Mouse (Mus musculus) liver, embryonic 14.5 days (tissue): ENCODE data around the gene Syt8. TPM values are rescaled to one million over a fixed set of nuclear protein-coding genes. Genes with fewer than 3 reads are reported as not detected.

Experiments
- ATAC-seq: fragments of 200-750 bp; cut with Nextera tagmentation; 2 replicates; pipeline ENCODE4 v1.8.0; 2017; ENCODE audit warnings: moderate number of reproducible peaks, mild to moderate bottlenecking, moderate library complexity; ENCODE audit not compliant: insufficient read depth
- DNase-seq, 3 experiments: peaks; one replicate each; pipeline ENCODE4 v3.0.0-alpha.2; 2012 to 2013; ENCODE audit warnings: low read depth in 3 of 3, low spot score in 3 of 3
- H3K27ac ChIP-seq: fragments of 300-500 bp; sonication (generic); 2 replicates; pipeline ENCODE4 v1.5.1; 2014; ENCODE audit warnings: moderate library complexity, mild to moderate bottlenecking, control low read depth, inconsistent platforms
- H3K27me3 ChIP-seq: fragments of 300-500 bp; sonication (generic); 2 replicates; pipeline ENCODE4 v1.6.1; 2014; ENCODE audit warnings: mild to moderate bottlenecking, low read length, moderate library complexity; ENCODE audit not compliant: control insufficient read depth, insufficient read depth
- H3K36me3 ChIP-seq: fragments of 300-500 bp; sonication (generic); replicated peaks from 2 replicates; pipeline ENCODE4 v1.6.1; 2014; ENCODE audit warnings: low read depth; ENCODE audit not compliant: control insufficient read depth, insufficient read depth
- H3K4me1 ChIP-seq, 2 experiments: fragments of 200-500 bp in 1 of 2; fragments of 300-500 bp in 1 of 2; sonication (generic) in 1 of 2; replicated peaks; 2 replicates each; pipeline ENCODE4 v1.6.1; 2012 to 2014; ENCODE audit warnings: antibody characterized with exemption in 1 of 2, inconsistent platforms in 1 of 2, low read length in 1 of 2; ENCODE audit not compliant: control insufficient read depth in 2 of 2, insufficient read depth in 2 of 2
- H3K4me2 ChIP-seq: fragments of 300-500 bp; sonication (generic); 2 replicates; pipeline ENCODE4 v1.6.1; 2014; ENCODE audit warnings: low read depth, mild to moderate bottlenecking, control low read depth, moderate library complexity
- H3K4me3 ChIP-seq, 2 experiments: fragments of 200-500 bp in 1 of 2; fragments of 300-500 bp in 1 of 2; sonication (generic) in 1 of 2; 2 replicates each; pipeline ENCODE4 v1.5.1; 2012 to 2014; ENCODE audit warnings: low read depth in 2 of 2, low read length in 2 of 2, mild to moderate bottlenecking in 2 of 2, control low read depth in 1 of 2, inconsistent platforms in 1 of 2, moderate library complexity in 1 of 2; ENCODE audit not compliant: insufficient read depth in 1 of 2
- H3K9ac ChIP-seq: fragments of 300-500 bp; sonication (generic); replicated peaks from 2 replicates; pipeline ENCODE4 v1.6.1; 2014; ENCODE audit warnings: mild to moderate bottlenecking, control low read depth, moderate library complexity
- H3K9me3 ChIP-seq: fragments of 300-500 bp; sonication (generic); 2 replicates; pipeline ENCODE4 v1.6.1; 2016; ENCODE audit warnings: low read length, mixed read lengths; ENCODE audit not compliant: control insufficient read depth
- CTCF ChIP-seq: IDR thresholded peaks from 2 replicates; pipeline ENCODE4 v1.5.1; 2016; ENCODE audit warnings: antibody characterized with exemption, low read depth, control low read depth
- EP300 ChIP-seq: IDR thresholded peaks from 2 replicates; pipeline ENCODE4 v1.6.1; 2016; ENCODE audit warnings: antibody characterized with exemption, low read depth
- WGBS: fragments of 180-500 bp; shearing (Covaris S2); extraction: QIAGEN DNeasy Blood & Tissue Kit; methylation state at CpG from one replicate; pipeline ENCODE4 v1.1.7; 2014; ENCODE audit not compliant: insufficient replicate concordance; 5-methylcytosine and 5-hydroxymethylcytosine counted together
- polyA plus RNA-seq, 2 experiments: library from polyadenylated mRNA; depleted of rRNA in 1 of 2; stranded (reverse) in 1 of 2; unstranded in 1 of 2; fragments of >200 nt; fragmentation: Nextera tagmentation in 1 of 2; extraction: Ambion mirVana in 1 of 2; gene quantifications; 2 replicates each; pipeline versions ENCODE4 v1.2.1 to v1.2.3; 2012 to 2014

Syt8 gene
- polyA plus RNA-seq (2012; rRNA removed) (0.03 and 0.57 TPM in 2 replicates), polyA plus RNA-seq (2014; fragmentation: Nextera tagmentation; extraction: Ambion mirVana) (not detected in 2 replicates)

GRCm38 (mm10) chr7:142434137-142434865 lies at the start of gene Syt8:
TSS of gene Syt8 (plus strand) at chr7:142434850.
- H3K36me3 ChIP-seq = no peaks in the 10 kb centered on the region
- H3K27ac ChIP-seq = no peak within 1 kb of the TSS
- TF ChIP-seq CTCF (no peak), EP300 (no peak)
- no peak within 1 kb of the TSS for H3K4me2 ChIP-seq
- H3K9ac ChIP-seq = no peak within 1 kb of the TSS
- no peaks in the 10 kb centered on the region for H3K9me3 ChIP-seq
- H3K4me1 ChIP-seq = peaks cover 0 to 3% of the 10 kb centered on the region in 2 experiments; a peak in 1 of 4 replicates
- no peak within 1 kb of the TSS for H3K4me3 ChIP-seq
- no peaks in the 10 kb centered on the region; the same call in 1 of the 2 replicates for H3K27me3 ChIP-seq
- WGBS = 55% methylated on average over 10 of the region's 10 CpGs
- DNase-seq = no peak
- ATAC-seq = no peak

GRCm38 (mm10) chr7:142385742-142386403 lies 48.8 kb upstream of the Syt8 start:
- Histone ChIP-seq H3K4me2 (peak overlapping the region; percentile 95), H3K4me3 (peak overlapping the region; percentile 60 to 85), H3K27me3 (no peaks in the 10 kb centered on the region), H3K27ac (peak overlapping the region; percentile 29), H3K9ac (peak overlapping the region; percentile 68), H3K4me1 (peaks cover 28 to 46% of the 10 kb centered on the region in 2 experiments), H3K36me3 (peaks cover 48% of the 10 kb centered on the region), H3K9me3 (no peaks in the 10 kb centered on the region)
- no peak for TF ChIP-seq CTCF
- TF ChIP-seq EP300 = no peak
- ATAC-seq (no peak), DNase-seq (no peak)
- 77% methylated on average over 3 of the region's 3 CpGs for WGBS

GRCm38 (mm10) chr7:142386621-142387201 lies 47.9 kb upstream of the Syt8 start:
- Histone ChIP-seq H3K9me3 (no peaks in the 10 kb centered on the region), H3K9ac (peak overlapping the region; percentile 68), H3K36me3 (peaks cover 39% of the 10 kb centered on the region), H3K4me3 (peak overlapping the region; percentile 60 to 85), H3K4me1 (peaks cover 33 to 45% of the 10 kb centered on the region in 2 experiments), H3K4me2 (peak overlapping the region; percentile 95), H3K27ac (peak overlapping the region; percentile 39), H3K27me3 (no peaks in the 10 kb centered on the region)
- ATAC-seq = peak; percentile 56
- peak in 1 of 3 experiments; percentile 40 for DNase-seq
- WGBS = 37% methylated on average over 6 of the region's 6 CpGs
- TF ChIP-seq EP300 (no peak), CTCF (no peak)

DNA sequence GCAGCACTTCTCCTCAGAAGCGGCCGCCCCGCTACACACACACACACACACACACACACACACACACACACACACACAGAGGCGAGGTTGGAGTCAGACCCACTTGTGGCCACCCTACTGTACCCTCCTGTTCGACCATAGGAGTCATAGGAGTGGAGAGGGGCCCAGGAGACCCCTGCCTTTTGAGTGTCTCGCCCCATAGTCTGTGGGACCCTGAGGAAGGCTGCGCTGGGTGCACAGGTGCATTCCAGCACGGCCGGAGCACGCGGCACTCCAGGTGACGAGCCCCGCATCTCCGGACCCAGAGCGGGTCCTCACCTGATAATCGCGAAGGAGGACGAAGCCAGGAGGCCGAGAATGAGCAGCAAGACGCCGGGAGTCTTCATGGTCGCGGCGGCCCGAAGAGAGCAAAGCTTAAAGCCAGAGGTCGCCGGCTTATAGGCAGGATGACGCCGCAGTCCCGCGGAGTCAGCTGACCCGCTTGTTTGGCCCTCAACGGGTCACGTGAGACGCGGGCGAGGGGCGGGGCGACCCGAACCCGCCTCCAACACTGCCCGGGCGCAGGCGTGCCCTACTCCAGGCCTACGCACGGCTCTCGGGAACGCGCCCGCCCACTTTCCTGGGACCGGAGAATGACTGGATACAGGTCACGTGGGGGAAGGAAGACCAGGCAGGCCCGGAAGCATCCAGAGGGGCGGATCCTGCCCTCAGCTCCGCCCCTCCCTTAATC lies 47.1 kb upstream of the Syt8 start, which contains the start of gene Ctsd:
TSS of gene Ctsd (minus strand) at position 620 of the 730 bp plus-strand sequence.
- Histone ChIP-seq H3K4me3 (peak within 1 kb of the TSS; percentile 60 to 85), H3K36me3 (peaks cover 31% of the 10 kb centered on the region), H3K9me3 (no peaks in the 10 kb centered on the region), H3K4me2 (peak within 1 kb of the TSS; percentile 95), H3K4me1 (peaks cover 36 to 45% of the 10 kb centered on the region in 2 experiments), H3K9ac (peak within 1 kb of the TSS; percentile 68), H3K27me3 (no peaks in the 10 kb centered on the region), H3K27ac (peak within 1 kb of the TSS; percentile 70)
- WGBS = under 1% methylated on average over 55 of the region's 55 CpGs
- TF ChIP-seq EP300 (no peak; the same call in 1 of the 2 replicates), CTCF (peak; percentile 18; the same call in 1 of the 2 replicates)
- peak; percentile 89 for ATAC-seq
- peak; percentile 94 to 96 (median 95) for DNase-seq
